Mouse (Mus musculus) urinary bladder, adult 2 months (tissue): Measurements from ENCODE around the gene Apobec2. TPM values are rescaled to one million over a fixed set of nuclear protein-coding genes. Genes with fewer than 3 reads are reported as not detected.

Experiments
- DNase-seq: peaks from one replicate; pipeline ENCODE4 v3.0.0; 2022; ENCODE audit warnings: low spot score
- polyA plus RNA-seq: library from polyadenylated mRNA; depleted of rRNA; stranded (reverse); fragments of >200 nt; gene quantifications from 2 replicates; pipeline ENCODE4 v1.2.3, GENCODE M21; 2012

The Apobec2 gene
- polyA plus RNA-seq, 1 experiment: 6.8 TPM

GRCm38 (mm10) chr17:48437421-48437911 lies 4.7 kb upstream of the Apobec2 start:
- no peak for DNase-seq

GRCm38 (mm10) chr17:48436487-48436886 lies 3.8 kb upstream of the Apobec2 start:
- DNase-seq: no peak

DNA sequence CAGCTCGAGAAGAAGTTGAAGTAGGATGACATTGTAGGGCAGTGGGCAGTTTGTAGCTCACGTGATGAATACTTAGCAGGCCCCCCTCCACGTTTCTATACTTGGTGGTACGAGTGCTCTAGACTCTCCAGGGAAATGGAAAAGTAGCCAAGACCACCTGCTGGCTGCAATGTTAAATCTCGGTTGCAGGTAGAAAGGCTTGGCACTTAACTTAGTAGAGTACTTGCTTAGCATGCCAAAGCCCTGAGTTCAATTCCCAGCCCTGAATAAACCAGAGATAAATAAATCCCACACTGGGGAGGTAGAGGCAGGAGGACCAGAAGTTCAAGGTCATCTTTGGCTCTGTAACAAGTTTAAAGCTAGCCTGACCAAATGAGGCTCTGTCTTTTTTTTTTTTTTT lies 1.7 kb upstream of the Apobec2 start:
- no peak for DNase-seq

GRCm38 (mm10) chr17:48433689-48434330 lies 1.1 kb upstream of the Apobec2 start:
- no peak for DNase-seq

DNA sequence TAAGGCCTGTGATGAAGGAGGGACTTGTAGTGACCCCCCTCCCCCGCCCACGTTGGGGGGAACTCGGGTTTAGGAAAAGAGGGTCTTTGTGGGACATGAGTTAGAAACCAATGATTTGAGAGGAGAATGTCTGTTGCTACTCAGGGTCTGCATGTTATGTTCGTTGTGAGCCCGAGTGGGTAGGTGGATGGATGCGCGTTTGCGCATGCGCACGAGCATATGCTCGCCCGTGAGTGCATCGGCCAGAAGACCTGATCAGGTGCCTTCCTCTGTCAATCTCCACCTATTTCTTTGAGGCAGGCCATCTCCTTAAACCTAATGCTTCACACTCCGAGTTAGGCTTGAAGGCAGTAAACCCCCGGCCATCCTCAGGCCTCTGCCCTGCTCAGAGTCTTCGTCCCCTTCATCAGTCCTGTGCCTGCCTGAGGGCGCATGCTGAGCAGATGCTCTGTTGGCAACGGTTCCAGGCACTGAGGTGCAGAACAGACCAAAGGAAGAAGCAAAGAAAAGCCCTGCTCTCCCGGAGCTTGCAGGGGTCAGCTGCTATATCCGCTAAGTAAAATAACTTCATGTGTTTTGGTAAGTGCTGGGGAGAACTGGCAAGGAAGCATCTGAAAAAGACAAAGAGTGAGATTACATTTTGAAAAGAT lies 401 bp upstream of the Apobec2 start:
- DNase-seq: no peak

DNA sequence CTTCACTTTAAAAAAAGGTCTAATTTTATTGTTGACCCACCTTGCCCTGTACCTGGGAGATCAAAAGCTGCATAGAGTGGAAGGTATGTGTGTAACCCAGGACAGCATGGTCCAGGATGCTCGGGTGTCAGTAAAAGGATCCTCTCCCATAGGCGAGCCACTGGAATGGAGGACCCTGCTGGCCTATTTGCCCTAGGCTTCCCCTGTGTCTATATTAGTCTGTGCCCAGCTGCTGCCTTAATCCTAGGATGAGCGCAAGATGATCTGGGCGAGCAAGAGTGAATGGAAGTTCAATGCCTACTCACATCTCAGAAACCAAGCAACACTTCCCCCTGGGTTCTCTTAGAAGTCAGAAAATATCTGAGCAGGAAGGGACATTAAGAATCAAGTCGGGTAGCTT lies 1.7 kb downstream of the Apobec2 start:
- no peak for DNase-seq

DNA sequence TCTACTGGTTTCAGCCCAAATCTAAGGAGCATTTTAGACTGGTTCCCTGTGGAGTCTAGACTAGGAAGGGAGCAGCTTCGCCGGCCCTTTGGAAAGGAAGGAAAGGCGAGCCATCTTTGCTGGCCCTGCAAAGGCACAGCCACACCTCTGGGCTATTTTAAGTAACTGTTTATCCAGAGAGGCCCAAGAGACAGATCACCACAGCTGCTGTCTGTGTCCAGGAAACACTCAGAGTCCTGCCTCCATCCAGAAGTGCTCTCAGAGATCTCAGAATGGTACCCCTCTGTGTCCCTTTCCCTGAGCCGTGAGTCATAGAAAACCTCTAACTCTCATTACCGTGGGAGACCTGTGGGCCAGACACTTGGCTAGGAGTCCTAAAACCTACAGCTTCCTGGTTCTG lies 2.3 kb downstream of the Apobec2 start:
- DNase-seq: no peak

GRCm38 (mm10) chr17:48427852-48428530 lies 4.7 kb downstream of the Apobec2 start:
- no peak for DNase-seq

GRCm38 (mm10) chr17:48426991-48427750 lies 5.6 kb downstream of the Apobec2 start:
- no peak for DNase-seq

GRCm38 (mm10) chr17:48425823-48426612 lies 6.7 kb downstream of the Apobec2 start:
- no peak for DNase-seq

- DNase-seq: no peak
Measured at GRCm38 (mm10) chr17:48424237-48424636, 8.5 kb downstream of the Apobec2 start.

DNA sequence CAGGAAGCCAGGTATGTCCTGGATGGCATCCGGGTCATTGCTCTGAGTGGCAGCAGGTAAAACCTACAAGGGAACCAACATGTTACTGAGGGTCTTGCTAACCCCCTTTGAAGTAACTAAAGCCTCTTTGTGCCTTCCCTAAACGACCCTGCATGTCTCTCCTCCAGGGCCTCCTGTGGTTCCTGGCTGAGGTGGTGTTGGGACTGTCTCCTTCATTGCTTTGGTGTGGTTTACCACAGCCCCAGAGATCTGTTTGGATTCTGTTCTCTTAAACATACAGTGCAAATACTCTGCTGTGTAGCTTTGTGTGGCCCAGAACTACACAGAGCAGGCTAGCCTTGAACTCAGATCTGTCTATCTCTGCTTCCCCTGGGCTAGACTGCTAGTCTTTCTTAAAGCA lies 13.2 kb downstream of the Apobec2 start:
- DNase-seq: no peak

GRCm38 (mm10) chr17:48418781-48419180 lies 13.9 kb downstream of the Apobec2 start:
- DNase-seq: no peak

GRCm38 (mm10) chr17:48418174-48418573 lies 14.6 kb downstream of the Apobec2 start:
- DNase-seq: no peak

GRCm38 (mm10) chr17:48417521-48417920 lies 15.2 kb downstream of the Apobec2 start:
- no peak for DNase-seq

- DNase-seq: no peak
Measured at GRCm38 (mm10) chr17:48416425-48417195, 16.1 kb downstream of the Apobec2 start.

DNA sequence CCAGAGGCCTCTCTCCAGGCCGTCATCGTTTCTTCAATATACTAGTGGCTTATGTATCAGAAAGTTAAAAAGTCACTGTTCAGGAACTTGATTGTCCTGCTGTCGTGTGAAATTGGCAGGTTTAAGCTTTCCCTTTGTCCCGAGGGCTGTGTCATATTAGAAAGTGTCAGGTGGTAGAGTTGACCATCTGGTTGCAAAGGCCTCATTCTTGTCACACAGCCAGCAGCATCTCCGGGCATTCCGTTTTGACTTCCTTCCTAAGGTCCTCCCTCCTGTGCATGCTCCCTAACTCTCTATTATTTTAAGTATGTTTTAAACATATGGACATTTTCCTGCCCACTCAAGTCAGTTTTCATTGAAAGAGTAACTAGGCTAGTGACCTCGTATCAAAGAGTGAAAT lies 16.7 kb downstream of the Apobec2 start:
- DNase-seq: no peak

- DNase-seq: no peak
Measured at GRCm38 (mm10) chr17:48411241-48411640, 21.5 kb downstream of the Apobec2 start.

DNA sequence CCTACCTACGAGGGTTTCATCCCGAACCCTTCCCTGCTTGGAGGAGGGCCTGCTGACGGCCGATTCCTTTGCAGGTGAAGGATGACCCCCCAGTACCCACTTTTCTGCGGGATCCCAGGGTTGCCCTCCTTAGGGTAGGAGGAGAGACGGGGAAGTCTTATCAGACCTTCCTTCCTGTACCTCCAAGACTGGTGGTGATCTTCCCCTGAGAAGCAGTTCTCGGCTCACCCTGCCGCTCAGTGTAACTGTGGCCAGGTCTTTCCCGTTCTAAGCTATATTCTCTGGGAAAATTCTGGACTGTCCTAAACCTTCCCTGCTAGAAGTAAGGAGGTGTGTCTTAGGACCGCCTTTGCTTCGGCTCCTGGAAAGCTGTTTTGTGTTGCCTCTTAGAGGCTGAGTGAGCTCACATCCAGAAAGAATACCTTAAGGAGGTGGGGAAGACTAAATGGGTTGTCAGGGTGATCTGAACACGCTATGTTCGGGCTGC lies 22.4 kb downstream of the Apobec2 start:
- DNase-seq: no peak
